Mouse (Mus musculus): ENCODE measurements around the gene Gm20388. TPM values are rescaled to one million over a fixed set of nuclear protein-coding genes. Genes with fewer than 3 reads are reported as not detected.

Gm20388 gene
- polyA plus RNA-seq, 1 experiment: 49.7 TPM

DNA sequence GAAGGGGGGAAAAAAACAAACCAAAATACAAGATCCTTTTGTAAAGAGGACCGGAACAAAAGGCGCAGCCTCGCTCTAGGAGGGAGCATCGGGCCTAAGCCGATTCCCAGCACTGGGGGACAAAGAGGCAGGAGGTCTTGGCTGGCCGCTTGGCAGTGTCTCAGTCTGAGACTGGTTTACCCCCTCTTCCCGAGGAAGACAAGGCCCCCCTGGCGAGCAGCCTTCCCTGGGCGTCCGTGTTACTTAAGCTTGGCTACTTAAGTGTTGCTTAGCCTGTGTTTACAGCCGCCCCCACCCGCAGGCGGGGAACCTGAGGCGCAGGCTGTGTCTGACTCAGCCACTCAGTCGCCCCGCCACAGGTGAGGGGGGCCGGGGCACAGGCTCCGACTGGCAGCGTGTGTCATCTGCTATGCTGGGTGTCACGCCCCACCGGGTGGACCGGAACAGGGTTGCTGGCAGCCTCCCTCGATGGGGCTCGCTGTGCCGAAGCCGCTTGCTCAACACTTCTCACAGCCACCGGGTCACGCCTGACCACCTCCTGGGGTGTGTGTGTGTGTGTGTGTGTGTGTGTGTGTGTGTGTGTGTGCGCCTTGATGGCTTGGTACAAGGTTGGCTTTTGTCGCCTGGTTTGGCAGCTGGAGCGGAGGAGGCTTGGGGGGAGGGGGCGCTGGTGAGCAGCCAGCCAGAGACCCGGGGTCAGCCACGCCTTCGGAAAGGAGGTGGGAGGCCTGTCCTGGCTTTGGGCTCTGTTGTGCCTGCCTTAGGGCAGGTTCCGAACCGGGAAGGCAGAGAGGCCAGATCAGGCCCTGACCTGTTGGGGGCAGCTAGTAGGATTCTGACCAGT is 628.0 kb downstream of the Gm20388 start:
- H3K36me3 ChIP-seq (ENCODE audit: control insufficient read depth, insufficient read depth, low read length): no peaks in the 10 kb centered on the region
- WGBS: 18% methylated on average over 37 of the region's 37 CpGs
- H3K4me1 ChIP-seq (ENCODE audit: control insufficient read depth, insufficient read depth, low read length): peaks cover 36% of the 10 kb centered on the region

DNA sequence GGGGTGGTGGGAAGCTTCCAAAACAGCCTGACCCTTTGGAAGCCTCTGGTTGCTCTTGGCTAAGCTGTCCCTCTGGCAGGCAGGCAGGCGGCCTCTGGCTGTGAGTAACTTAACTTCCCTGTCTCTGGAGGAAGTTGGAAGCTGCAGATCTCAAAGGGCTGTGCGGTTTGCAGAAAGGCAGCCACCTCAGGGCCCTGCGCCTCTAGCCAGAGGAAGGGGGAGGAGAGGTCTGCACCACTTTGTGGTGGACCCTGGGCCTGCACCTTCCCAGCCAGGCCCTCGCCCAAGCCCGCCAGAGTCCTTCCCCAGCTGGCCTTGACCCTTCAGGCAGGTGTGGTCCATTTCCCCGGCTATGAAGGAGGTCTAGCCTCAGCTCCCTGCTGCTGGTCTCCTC is 628.7 kb downstream of the Gm20388 start:
- 36% methylated on average over 6 of the region's 6 CpGs for WGBS
- peak; percentile 55 for DNase-seq

More for the DNA sequence above, 628.0 kb downstream of the Gm20388 start:
- H3K4me3 ChIP-seq (ENCODE audit: insufficient read depth, low read depth, low read length): peak overlapping the region; percentile 70
- peak overlapping the region; percentile 87 for H3K27ac ChIP-seq (ENCODE audit: insufficient read depth, low read depth, low read length)
- DNase-seq: peak; percentile 96
- TF ChIP-seq CTCF (conservative IDR thresholded peaks at IDR 0.05; ENCODE audit: insufficient read depth, insufficient read length, low read depth, low read length) (0 out of 2 replicates have a peak, but pooled peaks have one; percentile 0), POLR2A (IDR thresholded peaks at IDR 0.05; ENCODE audit: low read depth, low read length) (no peak)
- no peaks in the 10 kb centered on the region for H3K27me3 ChIP-seq (replicated peaks; ENCODE audit: control insufficient read depth, insufficient read depth, low read length)

DNA sequence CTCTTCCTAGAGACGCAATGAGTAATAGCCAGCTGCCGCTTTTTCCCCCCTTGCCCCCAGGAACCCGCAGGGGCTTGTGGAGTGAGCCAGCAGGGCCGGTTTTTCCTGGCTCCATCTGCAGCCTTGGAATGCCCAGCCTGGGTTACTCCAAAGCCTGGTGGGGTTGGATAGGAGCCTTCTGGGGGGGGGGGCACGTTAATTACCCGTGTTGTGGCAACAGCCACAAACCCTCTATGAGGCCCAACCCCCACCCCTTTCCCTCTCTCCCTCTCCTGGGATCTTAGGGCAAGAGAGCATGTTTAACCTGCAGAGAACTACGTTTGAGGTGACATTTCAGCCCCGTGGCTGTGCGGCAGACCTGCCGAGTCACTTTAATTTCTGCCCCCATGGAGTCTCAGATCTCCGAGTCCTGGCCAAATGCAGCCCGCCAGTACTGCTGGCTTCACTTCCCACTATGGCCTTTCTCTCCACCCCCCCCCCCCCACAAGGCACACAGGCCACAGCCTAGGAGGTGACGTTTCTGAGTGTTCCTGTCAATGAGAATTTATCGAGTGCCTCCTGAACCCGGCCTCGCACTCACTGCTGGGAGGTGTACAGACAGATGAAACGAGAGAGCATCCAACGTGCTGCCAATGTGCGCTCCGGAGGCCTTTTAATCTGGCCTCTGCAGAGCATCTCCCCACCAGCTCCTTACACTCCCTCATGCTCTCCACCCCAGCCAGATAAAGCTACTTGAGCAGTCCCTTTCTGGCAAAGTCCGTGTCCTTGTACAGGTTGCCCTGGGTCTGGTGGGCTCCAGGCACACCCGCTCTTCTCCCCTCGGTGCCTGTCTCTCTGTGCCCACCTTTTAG is 629.4 kb downstream of the Gm20388 start:
- peak overlapping the region; percentile 87 for H3K27ac ChIP-seq (ENCODE audit: insufficient read depth, low read depth, low read length)
- H3K4me1 ChIP-seq (ENCODE audit: control insufficient read depth, insufficient read depth, low read length): peaks cover 40% of the 10 kb centered on the region
- no peaks in the 10 kb centered on the region for H3K27me3 ChIP-seq (replicated peaks; ENCODE audit: control insufficient read depth, insufficient read depth, low read length)
- peak; percentile 69 for DNase-seq
- WGBS: 46% methylated on average over 23 of the region's 23 CpGs
- TF ChIP-seq CTCF (conservative IDR thresholded peaks at IDR 0.05; ENCODE audit: insufficient read depth, insufficient read length, low read depth, low read length) (no peak), POLR2A (IDR thresholded peaks at IDR 0.05; ENCODE audit: low read depth, low read length) (no peak)
- H3K4me3 ChIP-seq (ENCODE audit: insufficient read depth, low read depth, low read length): no peak overlapping the region
- no peaks in the 10 kb centered on the region for H3K36me3 ChIP-seq (ENCODE audit: control insufficient read depth, insufficient read depth, low read length)

More for the DNA sequence above, 628.7 kb downstream of the Gm20388 start:
- Histone ChIP-seq H3K4me1 (ENCODE audit: control insufficient read depth, insufficient read depth, low read length) (peaks cover 40% of the 10 kb centered on the region), H3K27me3 (replicated peaks; ENCODE audit: control insufficient read depth, insufficient read depth, low read length) (no peaks in the 10 kb centered on the region), H3K36me3 (ENCODE audit: control insufficient read depth, insufficient read depth, low read length) (no peaks in the 10 kb centered on the region), H3K4me3 (ENCODE audit: insufficient read depth, low read depth, low read length) (no peak overlapping the region), H3K27ac (ENCODE audit: insufficient read depth, low read depth, low read length) (peak overlapping the region; percentile 87)
- TF ChIP-seq CTCF (conservative IDR thresholded peaks at IDR 0.05; ENCODE audit: insufficient read depth, insufficient read length, low read depth, low read length) (no peak), POLR2A (IDR thresholded peaks at IDR 0.05; ENCODE audit: low read depth, low read length) (no peak)

DNA sequence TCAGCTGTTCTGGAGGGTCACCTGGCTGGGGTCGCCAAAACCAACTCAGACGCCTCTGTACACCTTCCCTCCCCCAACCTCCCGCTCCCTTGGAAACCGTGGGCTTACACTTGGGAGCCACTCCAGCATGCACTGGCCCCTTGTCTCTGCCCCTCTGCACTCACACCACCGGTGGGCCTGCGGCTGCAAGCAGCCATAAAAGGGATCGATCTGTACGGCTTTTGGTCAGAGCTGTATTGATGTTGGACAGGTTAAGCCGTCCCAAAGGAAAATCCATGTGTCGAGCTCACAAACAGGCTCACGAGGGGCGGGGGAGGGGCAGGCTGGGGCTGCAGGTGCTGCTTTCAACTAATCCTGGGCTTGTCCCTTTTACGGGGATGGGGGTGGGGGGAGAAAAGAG is 632.4 kb downstream of the Gm20388 start:
- H3K36me3 ChIP-seq (ENCODE audit: control insufficient read depth, insufficient read depth, low read length): no peaks in the 10 kb centered on the region
- H3K27ac ChIP-seq (ENCODE audit: insufficient read depth, low read depth, low read length): 0 out of 2 replicates have a peak overlapping the region, but pooled peaks have one; percentile 1
- 44% methylated on average over 13 of the region's 13 CpGs for WGBS
- H3K4me3 ChIP-seq (ENCODE audit: insufficient read depth, low read depth, low read length): no peak overlapping the region
- H3K27me3 ChIP-seq (replicated peaks; ENCODE audit: control insufficient read depth, insufficient read depth, low read length): no peaks in the 10 kb centered on the region
- TF ChIP-seq CTCF (conservative IDR thresholded peaks at IDR 0.05; ENCODE audit: insufficient read depth, insufficient read length, low read depth, low read length) (no peak), POLR2A (IDR thresholded peaks at IDR 0.05; ENCODE audit: low read depth, low read length) (no peak)
- no peak for DNase-seq
- peaks cover 56% of the 10 kb centered on the region for H3K4me1 ChIP-seq (ENCODE audit: control insufficient read depth, insufficient read depth, low read length)

DNA sequence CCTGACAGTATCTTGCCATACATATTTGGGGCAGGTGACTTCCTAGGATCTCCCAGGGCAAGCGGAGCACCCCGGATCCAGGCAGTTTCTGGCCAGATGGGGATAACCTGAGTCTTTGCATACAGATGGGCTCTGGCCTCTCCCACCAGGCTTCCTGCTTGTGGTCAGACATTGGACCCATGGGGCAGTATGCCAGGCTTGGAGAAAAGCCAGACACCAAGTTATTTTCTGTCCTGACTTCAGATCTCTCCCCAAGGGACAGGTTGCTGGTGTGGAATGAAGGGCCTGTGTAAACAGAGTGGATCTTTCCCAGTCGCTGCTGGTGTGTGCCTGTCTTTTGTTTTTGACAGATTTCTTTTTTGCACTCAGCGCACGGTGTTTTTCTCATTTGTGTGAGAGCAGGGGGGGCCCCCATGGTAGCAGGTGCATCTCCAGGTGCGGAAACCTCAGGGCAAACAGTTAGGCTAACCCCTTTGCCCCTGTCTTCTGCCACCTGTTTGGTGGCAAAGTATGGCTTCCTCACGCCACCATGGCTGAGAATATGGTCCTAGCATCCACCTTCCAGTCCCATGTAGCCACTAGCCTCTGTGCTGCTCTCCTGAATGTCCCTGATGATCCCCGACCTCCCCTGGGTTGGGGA is 632.9 kb downstream of the Gm20388 start:
- H3K4me1 ChIP-seq (ENCODE audit: control insufficient read depth, insufficient read depth, low read length): peaks cover 51% of the 10 kb centered on the region

DNA sequence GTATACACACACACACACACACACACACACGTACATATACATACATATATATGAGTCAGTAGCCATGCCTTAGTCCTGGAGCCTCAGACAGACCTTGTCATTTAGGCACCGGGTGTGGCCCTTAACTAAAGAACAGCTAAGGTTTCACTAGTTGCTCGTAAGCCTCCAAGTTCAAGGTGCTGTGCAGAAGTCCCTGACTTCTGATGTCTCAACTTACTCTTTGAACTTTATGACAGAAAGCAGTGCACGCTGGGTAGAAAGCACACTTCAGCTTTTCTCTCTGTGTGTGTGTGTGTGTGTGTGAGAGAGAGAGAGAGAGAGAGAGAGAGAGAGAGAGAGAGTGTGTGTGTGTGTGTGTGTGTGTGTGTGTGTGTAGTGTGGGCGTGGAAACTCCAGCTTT is 633.5 kb downstream of the Gm20388 start:
- no peak for TF ChIP-seq POLR2A (IDR thresholded peaks at IDR 0.05; ENCODE audit: low read depth, low read length)
- TF ChIP-seq CTCF (conservative IDR thresholded peaks at IDR 0.05; ENCODE audit: insufficient read depth, insufficient read length, low read depth, low read length): no peak
- 48% methylated on average over 5 of the region's 5 CpGs for WGBS
- Histone ChIP-seq H3K36me3 (ENCODE audit: control insufficient read depth, insufficient read depth, low read length) (no peaks in the 10 kb centered on the region), H3K4me3 (ENCODE audit: insufficient read depth, low read depth, low read length) (no peak overlapping the region), H3K27ac (ENCODE audit: insufficient read depth, low read depth, low read length) (peak overlapping the region; percentile 81; the same call in 1 of the 2 replicates), H3K27me3 (replicated peaks; ENCODE audit: control insufficient read depth, insufficient read depth, low read length) (no peaks in the 10 kb centered on the region), H3K4me1 (ENCODE audit: control insufficient read depth, insufficient read depth, low read length) (peaks cover 51% of the 10 kb centered on the region)
- DNase-seq: peak; percentile 81

More for the DNA sequence above, 632.9 kb downstream of the Gm20388 start:
- Histone ChIP-seq H3K27ac (ENCODE audit: insufficient read depth, low read depth, low read length) (peak overlapping the region; percentile 81), H3K27me3 (replicated peaks; ENCODE audit: control insufficient read depth, insufficient read depth, low read length) (no peaks in the 10 kb centered on the region), H3K4me3 (ENCODE audit: insufficient read depth, low read depth, low read length) (no peak overlapping the region), H3K36me3 (ENCODE audit: control insufficient read depth, insufficient read depth, low read length) (no peaks in the 10 kb centered on the region)
- DNase-seq: peak; percentile 97
- 38% methylated on average over 8 of the region's 8 CpGs for WGBS
- TF ChIP-seq POLR2A (IDR thresholded peaks at IDR 0.05; ENCODE audit: low read depth, low read length): no peak
- TF ChIP-seq CTCF (conservative IDR thresholded peaks at IDR 0.05; ENCODE audit: insufficient read depth, insufficient read length, low read depth, low read length): no peak

Measured in kidney, adult 2 months (tissue).